Mouse (Mus musculus) forebrain, postnatal 0 days (tissue): ENCODE measurements around the gene Gpkow. TPM values are rescaled to one million over a fixed set of nuclear protein-coding genes. Genes with fewer than 3 reads are reported as not detected.
"Not testable (repeated sequence)": the region's sequence is repeated elsewhere in the genome, so short reads cannot be mapped to it uniquely, and the experiment has no call there.

Source experiments
- ATAC-seq: fragments of 200-750 bp; cut with Nextera tagmentation; 2 replicates; pipeline ENCODE4 v1.8.0; 2017; ENCODE audit warnings: mild to moderate bottlenecking, moderate library complexity
- DNase-seq: peaks from one replicate; pipeline ENCODE4 v3.0.0-alpha.2; 2015
- H3K27ac ChIP-seq: fragments of 300-500 bp; sonication (generic); 2 replicates; pipeline ENCODE4 v1.5.1; 2014; ENCODE audit warnings: low read depth, mild to moderate bottlenecking, antibody characterized with exemption, low read length, moderate library complexity, mixed read lengths
- H3K27me3 ChIP-seq: fragments of 300-500 bp; sonication (generic); 2 replicates; pipeline ENCODE4 v1.6.1; 2014; ENCODE audit warnings: mild to moderate bottlenecking, low read length, mixed read lengths; ENCODE audit not compliant: insufficient read depth
- H3K36me3 ChIP-seq: fragments of 300-500 bp; sonication (generic); 2 replicates; pipeline ENCODE4 v1.6.1; 2014; ENCODE audit warnings: mild to moderate bottlenecking, moderate library complexity; ENCODE audit not compliant: insufficient read depth
- H3K4me1 ChIP-seq: fragments of 300-500 bp; sonication (generic); 2 replicates; pipeline ENCODE4 v1.6.1; 2014; ENCODE audit warnings: antibody characterized with exemption; ENCODE audit not compliant: insufficient read depth
- H3K4me2 ChIP-seq: fragments of 300-500 bp; sonication (generic); 2 replicates; pipeline ENCODE4 v1.6.1; 2014; ENCODE audit warnings: low read depth, mild to moderate bottlenecking, moderate library complexity
- H3K4me3 ChIP-seq: fragments of 300-500 bp; sonication (generic); 2 replicates; pipeline ENCODE4 v1.5.1; 2014; ENCODE audit warnings: low read depth, low read length, mixed read lengths
- H3K9ac ChIP-seq: fragments of 300-500 bp; sonication (generic); 2 replicates; pipeline ENCODE4 v1.6.1; 2014; ENCODE audit warnings: mild to moderate bottlenecking
- H3K9me3 ChIP-seq: fragments of 300-500 bp; sonication (generic); 2 replicates; pipeline ENCODE4 v1.6.1; 2016; ENCODE audit warnings: low read length
- CTCF ChIP-seq: sonication (generic); IDR thresholded peaks from 2 replicates; pipeline ENCODE4 v1.5.1; 2016; ENCODE audit warnings: antibody characterized with exemption, control low read depth, low read depth
- WGBS: fragments of 180-500 bp; shearing (Covaris S2); extraction: QIAGEN DNeasy Blood & Tissue Kit; methylation state at CpG from one replicate; pipeline ENCODE4 v1.1.7; 2014; 5-methylcytosine and 5-hydroxymethylcytosine counted together
- polyA plus RNA-seq: library from polyadenylated mRNA; unstranded; fragments of >200 nt; fragmentation: Nextera tagmentation; extraction: Ambion mirVana; gene quantifications from 2 replicates; pipeline ENCODE4 v1.2.1, GENCODE M21; 2015
- total RNA-seq: library from RNA; depleted of rRNA; stranded (reverse); fragments of >200 nt; gene quantifications from 2 replicates; pipeline ENCODE4 v1.2.3, GENCODE M21; 2014; rRNA removed

Gpkow gene
- total and polyA plus RNA-seq, 2 experiments from 2014 or later: 21.0 to 41.2 TPM

DNA sequence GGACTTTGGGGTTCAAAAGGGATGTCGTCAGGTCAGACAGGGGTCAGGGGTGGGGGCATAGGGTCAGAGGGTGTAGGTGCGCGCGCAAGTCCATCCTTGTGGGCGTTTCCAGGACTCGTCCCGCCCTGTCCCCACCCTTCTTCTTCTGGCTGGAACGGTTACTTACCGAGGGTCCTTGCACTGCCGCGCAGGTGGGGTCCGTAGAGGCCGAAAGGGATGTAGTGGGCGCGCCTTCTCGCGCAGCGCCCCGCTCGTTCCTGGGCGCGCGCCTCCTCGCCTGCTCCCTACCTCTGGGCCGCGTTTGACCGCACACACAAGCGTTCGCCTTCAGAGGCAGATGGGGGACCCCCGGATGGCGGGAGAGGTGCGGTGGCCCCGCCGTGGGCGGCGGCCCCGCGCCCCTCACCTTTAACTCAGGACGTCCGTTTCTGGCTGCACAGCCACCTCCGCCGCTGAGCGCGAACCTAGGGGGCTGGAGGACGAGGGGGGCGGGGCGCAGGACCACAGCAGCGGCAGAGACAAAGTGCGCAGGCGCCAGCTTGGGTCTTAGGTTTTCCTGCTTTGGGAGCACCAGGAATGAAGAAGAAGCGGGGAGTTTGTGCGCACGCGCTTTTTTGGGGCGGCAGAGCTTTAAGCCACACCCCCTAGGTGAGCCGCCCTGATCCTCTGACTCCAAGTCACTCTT is 53.6 kb downstream of the Gpkow start, which contains the start of gene Ccdc120:
TSS of gene Ccdc120 (minus strand) at position 474 of the 685 bp plus-strand sequence.
- Histone ChIP-seq H3K4me3 (peak within 1 kb of the TSS; percentile 58), H3K4me2 (peak within 1 kb of the TSS; percentile 53), H3K9ac (peak within 1 kb of the TSS; percentile 75), H3K4me1 (no peaks in the 10 kb centered on the region), H3K27ac (peak within 1 kb of the TSS; percentile 57; the same call in 1 of the 2 replicates), H3K36me3 (no peaks in the 10 kb centered on the region), H3K27me3 (no peaks in the 10 kb centered on the region), H3K9me3 (no peaks in the 10 kb centered on the region)
- TF ChIP-seq CTCF: no peak
- WGBS: 25% methylated on average over 51 of the region's 56 CpGs
- DNase-seq: peak; percentile 91
- ATAC-seq: peak; percentile 93

DNA sequence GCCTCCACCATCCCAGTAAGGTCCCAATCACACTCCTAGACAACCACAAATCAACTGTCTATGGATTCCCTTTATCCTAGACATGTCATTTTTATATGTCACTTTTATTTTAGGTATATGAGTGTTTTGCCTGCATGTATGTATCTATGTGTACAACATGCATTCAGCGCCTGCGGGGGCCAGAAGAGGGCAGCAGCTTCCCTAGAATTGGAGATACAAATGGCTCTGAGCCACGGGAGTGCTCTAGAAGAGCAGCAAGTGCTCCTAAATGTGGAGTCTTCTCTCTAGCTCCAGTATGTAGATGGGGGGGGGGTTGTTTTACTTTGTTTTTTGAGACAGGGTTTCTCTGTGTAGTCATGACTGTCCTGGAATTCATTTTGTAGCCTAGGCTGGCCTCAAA is 56.7 kb downstream of the Gpkow start:
- peak; percentile 43; the same call in 1 of the 2 replicates for TF ChIP-seq CTCF
- H3K4me2 ChIP-seq, ATAC-seq, H3K4me3 ChIP-seq, H3K4me1 ChIP-seq, H3K27ac ChIP-seq, H3K9me3 ChIP-seq, H3K27me3 ChIP-seq, DNase-seq, H3K9ac ChIP-seq, H3K36me3 ChIP-seq: not testable (repeated sequence)
- WGBS: 29% methylated on average over 3 of the region's 3 CpGs

Other genes with a start within 250 kb of the Gpkow start
- 0.23 TPM in 1 of 2 replicates, not detected in the other for gene Foxp3, start 123.5 kb upstream of the Gpkow start, total RNA-seq
- gene Foxp3, start 123.5 kb upstream of the Gpkow start, polyA plus RNA-seq: 0.11 and 0.23 TPM in 2 replicates
- 15.5 and 23.7 TPM in 2 replicates for gene Ppp1r3f, start 122.8 kb upstream of the Gpkow start, total RNA-seq
- 4.6 and 7.3 TPM in 2 replicates for gene Ppp1r3f, start 122.8 kb upstream of the Gpkow start, polyA plus RNA-seq
- 36.4 and 36.7 TPM in 2 replicates for gene Ccdc22, start 91.6 kb upstream of the Gpkow start, total RNA-seq
- 25.8 and 27.5 TPM in 2 replicates for gene Ccdc22, start 91.6 kb upstream of the Gpkow start, polyA plus RNA-seq
- 0.10 and 0.23 TPM in 2 replicates for gene Cacna1f, start 90.0 kb upstream of the Gpkow start, total RNA-seq
- gene Cacna1f, start 90.0 kb upstream of the Gpkow start, polyA plus RNA-seq: 0.06 and 0.10 TPM in 2 replicates
- 321 and 330 TPM in 2 replicates for gene Syp, start 58.7 kb upstream of the Gpkow start, total RNA-seq
- 190 and 242 TPM in 2 replicates for gene Syp, start 58.7 kb upstream of the Gpkow start, polyA plus RNA-seq
- 1.2 TPM in 2 replicates for gene Prickle3, start 39.9 kb upstream of the Gpkow start, total RNA-seq
- 1.0 and 1.5 TPM in 2 replicates for gene Prickle3, start 39.9 kb upstream of the Gpkow start, polyA plus RNA-seq
- gene Plp2, start 25.7 kb upstream of the Gpkow start, total RNA-seq: 15.7 and 24.3 TPM in 2 replicates
- 37.3 and 38.3 TPM in 2 replicates for gene Plp2, start 25.7 kb upstream of the Gpkow start, polyA plus RNA-seq
- gene Magix, start 15.9 kb upstream of the Gpkow start, total RNA-seq: 0.15 TPM in 1 of 2 replicates, not detected in the other
- gene Magix, start 15.9 kb upstream of the Gpkow start, polyA plus RNA-seq: 0.21 and 0.22 TPM in 2 replicates
- 29.0 and 32.2 TPM in 2 replicates for gene Wdr45, start 17.2 kb downstream of the Gpkow start, total RNA-seq
- gene Wdr45, start 17.2 kb downstream of the Gpkow start, polyA plus RNA-seq: 30.8 and 31.5 TPM in 2 replicates
- 0.76 and 1.2 TPM in 2 replicates for gene Gm45208, start 25.1 kb downstream of the Gpkow start, total RNA-seq
- gene Gm45208, start 25.1 kb downstream of the Gpkow start, polyA plus RNA-seq: 0.91 TPM in 1 of 2 replicates, not detected in the other
- gene Praf2, start 31.3 kb downstream of the Gpkow start, total RNA-seq: 87.2 and 89.6 TPM in 2 replicates
- 139 TPM in 2 replicates for gene Praf2, start 31.3 kb downstream of the Gpkow start, polyA plus RNA-seq
- 149 and 202 TPM in 2 replicates for gene Ccdc120, start 53.8 kb downstream of the Gpkow start, total RNA-seq
- gene Ccdc120, start 53.8 kb downstream of the Gpkow start, polyA plus RNA-seq: 59.3 and 66.3 TPM in 2 replicates
- 12.8 and 20.4 TPM in 2 replicates for gene Tfe3, start 65.4 kb downstream of the Gpkow start, total RNA-seq
- gene Tfe3, start 65.4 kb downstream of the Gpkow start, polyA plus RNA-seq: 17.3 and 20.1 TPM in 2 replicates
- 40.7 and 41.5 TPM in 2 replicates for gene Gripap1, start 92.6 kb downstream of the Gpkow start, total RNA-seq
- gene Gripap1, start 92.6 kb downstream of the Gpkow start, polyA plus RNA-seq: 46.0 and 62.4 TPM in 2 replicates
- gene Kcnd1, start 125.2 kb downstream of the Gpkow start, total RNA-seq: 2.2 and 2.6 TPM in 2 replicates
- gene Kcnd1, start 125.2 kb downstream of the Gpkow start, polyA plus RNA-seq: 4.1 and 4.8 TPM in 2 replicates
- 73.7 and 76.8 TPM in 2 replicates for gene Otud5, start 144.2 kb downstream of the Gpkow start, total RNA-seq
- 39.6 and 40.3 TPM in 2 replicates for gene Otud5, start 144.2 kb downstream of the Gpkow start, polyA plus RNA-seq
- gene Pim2, start 181.1 kb downstream of the Gpkow start, total RNA-seq: 12.2 and 13.4 TPM in 2 replicates
- 20.3 and 21.8 TPM in 2 replicates for gene Pim2, start 181.1 kb downstream of the Gpkow start, polyA plus RNA-seq
- gene Slc35a2, start 186.9 kb downstream of the Gpkow start, total RNA-seq: 36.3 and 39.1 TPM in 2 replicates
- 34.5 and 40.6 TPM in 2 replicates for gene Slc35a2, start 186.9 kb downstream of the Gpkow start, polyA plus RNA-seq
- 125 and 143 TPM in 2 replicates for gene Pqbp1, start 202.1 kb downstream of the Gpkow start, total RNA-seq
- gene Pqbp1, start 202.1 kb downstream of the Gpkow start, polyA plus RNA-seq: 226 and 229 TPM in 2 replicates
- 39.6 and 42.9 TPM in 2 replicates for gene Timm17b, start 202.2 kb downstream of the Gpkow start, total RNA-seq
- gene Timm17b, start 202.2 kb downstream of the Gpkow start, polyA plus RNA-seq: 129 and 151 TPM in 2 replicates
- gene Gm10491, start 210.7 kb downstream of the Gpkow start, total RNA-seq: not detected in 2 replicates
- not detected in 2 replicates for gene Gm10491, start 210.7 kb downstream of the Gpkow start, polyA plus RNA-seq
- 1.2 TPM in 1 of 2 replicates, not detected in the other for gene Gm10490, start 212.4 kb downstream of the Gpkow start, total RNA-seq
- gene Gm10490, start 212.4 kb downstream of the Gpkow start, polyA plus RNA-seq: not detected in 2 replicates
- gene Pcsk1n, start 222.7 kb downstream of the Gpkow start, total RNA-seq: 69.6 and 85.4 TPM in 2 replicates
- 344 and 434 TPM in 2 replicates for gene Pcsk1n, start 222.7 kb downstream of the Gpkow start, polyA plus RNA-seq
- not detected in 2 replicates for gene Eras, start 231.5 kb downstream of the Gpkow start, total RNA-seq
- gene Eras, start 231.5 kb downstream of the Gpkow start, polyA plus RNA-seq: not detected in 2 replicates